Comparison of ENCODE assay signal across 8 mouse cellular contexts in genomic region chr19:45310944-45311603, GRCm38 (mm10). TPM values are rescaled to one million over a fixed set of nuclear protein-coding genes. Genes with fewer than 3 reads are reported as not detected.
A peak's percentile ranks its signal among the peaks of the same experiment; 100 is the strongest.
DNase-seq lines count a peak whose midpoint lies in the region; ATAC-seq and TF ChIP-seq lines count a peak whose summit lies in the region.

No protein-coding gene starts in this region.

- TF ChIP-seq CTCF in liver, embryonic 14.5 days (IDR thresholded peaks at IDR 0.05; ENCODE audit: low read depth) = no peak
- TF ChIP-seq CTCF in thymus, adult 2 months (IDR thresholded peaks at IDR 0.05; ENCODE audit: borderline replicate concordance, control insufficient read depth, extremely low read depth, insufficient read depth, low read length, poor library complexity) = no peak

- WGBS in embryonic facial prominence, embryonic 10.5 days = 13% methylated on average over 15 of the region's 15 CpGs
- 12% methylated on average over 15 of the region's 15 CpGs for WGBS in heart, embryonic 11.5 days (ENCODE audit: insufficient replicate concordance)
- 12% methylated on average over 15 of the region's 15 CpGs for WGBS in liver, embryonic 14.5 days (ENCODE audit: insufficient replicate concordance)
- 19% methylated on average over 15 of the region's 15 CpGs for WGBS in thymus, adult 2 months

- peak; percentile 80 for DNase-seq in right cerebral cortex, adult 18-20 months
- no peak for DNase-seq in right cerebral cortex, postnatal 36 days (ENCODE audit: low spot score in 2 of 2)
- DNase-seq in embryonic facial prominence, embryonic 10.5 days (ENCODE audit: low spot score) = peak; percentile 79
- DNase-seq in kidney, adult 9 months = peak; percentile 48
- peak in 1 of 3 experiments; percentile 20 for DNase-seq in liver, embryonic 14.5 days (ENCODE audit: low read depth in 3 of 3, low spot score in 3 of 3)
- DNase-seq in naive thymus-derived CD4-positive, alpha-beta T cell, adult 2 months (ENCODE audit: low read depth) = peak; percentile 18
- peak; percentile 48 for DNase-seq in thymus, adult 2 months

- H3K9me3 ChIP-seq in embryonic facial prominence, embryonic 10.5 days = no peaks in the 10 kb centered on the region
- no peaks in the 10 kb centered on the region for H3K9me3 ChIP-seq in heart, embryonic 11.5 days (replicated peaks; ENCODE audit: control insufficient read depth, low read length)
- no peaks in the 10 kb centered on the region for H3K9me3 ChIP-seq in liver, embryonic 14.5 days (ENCODE audit: control insufficient read depth, low read length)

- peak overlapping the region; percentile 2; the same call in 1 of the 2 replicates for H3K9ac ChIP-seq in heart, embryonic 11.5 days (ENCODE audit: low read depth, low read length)
- no peak overlapping the region for H3K9ac ChIP-seq in liver, embryonic 14.5 days (replicated peaks)

- no peak for TF ChIP-seq POLR2A in thymus, adult 2 months (IDR thresholded peaks at IDR 0.05; ENCODE audit: control insufficient read depth, extremely low read depth, insufficient read depth, low read length, poor library complexity)

- H3K27ac ChIP-seq in embryonic facial prominence, embryonic 10.5 days (replicated peaks) = peak overlapping the region; percentile 10; the same call in 1 of the 2 replicates
- H3K27ac ChIP-seq in heart, embryonic 11.5 days (ENCODE audit: low read depth, low read length) = no peak overlapping the region
- H3K27ac ChIP-seq in liver, embryonic 14.5 days = no peak overlapping the region
- no peak overlapping the region for H3K27ac ChIP-seq in thymus, adult 2 months (ENCODE audit: control insufficient read depth, insufficient read depth, low read length)

- no peak; the same call in 1 of the 2 replicates for ATAC-seq in heart, embryonic 11.5 days (replicated peaks; ENCODE audit: insufficient number of reproducible peaks, low FRiP score, low TSS enrichment)
- no peak for ATAC-seq in liver, embryonic 14.5 days (ENCODE audit: insufficient read depth)

- peak overlapping the region; percentile 71 for H3K4me2 ChIP-seq in heart, embryonic 11.5 days
- H3K4me2 ChIP-seq in liver, embryonic 14.5 days (ENCODE audit: low read depth) = peak overlapping the region; percentile 43

- no peak for TF ChIP-seq EP300 in liver, embryonic 14.5 days (IDR thresholded peaks at IDR 0.05; ENCODE audit: low read depth)

- peak overlapping the region; percentile 41 for H3K4me3 ChIP-seq in embryonic facial prominence, embryonic 10.5 days
- peak overlapping the region; percentile 41 for H3K4me3 ChIP-seq in heart, embryonic 11.5 days (ENCODE audit: low read depth, low read length)
- peak overlapping the region in 1 of 2 experiments; percentile 25; a peak in 1 of 4 replicates for H3K4me3 ChIP-seq in liver, embryonic 14.5 days (ENCODE audit: insufficient read depth in 1 of 2, low read depth in 2 of 2, low read length in 2 of 2)
- no peak overlapping the region for H3K4me3 ChIP-seq in thymus, adult 2 months (ENCODE audit: control insufficient read depth, insufficient read depth, low read length)

- peaks cover 38% of the 10 kb centered on the region for H3K4me1 ChIP-seq in embryonic facial prominence, embryonic 10.5 days
- H3K4me1 ChIP-seq in heart, embryonic 11.5 days (ENCODE audit: control insufficient read depth, insufficient read depth, low read length) = peaks cover 21% of the 10 kb centered on the region; the same call in 1 of the 2 replicates
- peaks cover 0 to 2% of the 10 kb centered on the region in 2 experiments; a peak in 2 of 4 replicates for H3K4me1 ChIP-seq in liver, embryonic 14.5 days (replicated peaks; ENCODE audit: control insufficient read depth in 2 of 2, insufficient read depth in 2 of 2, low read length in 1 of 2)
- 0 out of 2 replicates have a peak, but pooled peaks cover 3% of the 10 kb centered on the region for H3K4me1 ChIP-seq in thymus, adult 2 months (replicated peaks; ENCODE audit: control insufficient read depth, insufficient read depth, low read length)

- no peaks in the 10 kb centered on the region for H3K36me3 ChIP-seq in embryonic facial prominence, embryonic 10.5 days (replicated peaks)
- H3K36me3 ChIP-seq in heart, embryonic 11.5 days (ENCODE audit: control insufficient read depth, insufficient read depth, low read length) = no peaks in the 10 kb centered on the region
- H3K36me3 ChIP-seq in liver, embryonic 14.5 days (replicated peaks; ENCODE audit: control insufficient read depth, insufficient read depth, low read depth) = no peaks in the 10 kb centered on the region
- no peaks in the 10 kb centered on the region for H3K36me3 ChIP-seq in thymus, adult 2 months (ENCODE audit: control insufficient read depth, insufficient read depth, low read length)

- H3K27me3 ChIP-seq in embryonic facial prominence, embryonic 10.5 days (replicated peaks; ENCODE audit: low read depth, poor library complexity, severe bottlenecking) = peaks cover 77% of the 10 kb centered on the region
- H3K27me3 ChIP-seq in heart, embryonic 11.5 days (ENCODE audit: control insufficient read depth, insufficient read depth, low read length) = peaks cover 8% of the 10 kb centered on the region
- 0 out of 2 replicates have a peak, but pooled peaks cover 3% of the 10 kb centered on the region for H3K27me3 ChIP-seq in liver, embryonic 14.5 days (ENCODE audit: control insufficient read depth, insufficient read depth, low read length)
- no peaks in the 10 kb centered on the region; the same call in 1 of the 2 replicates for H3K27me3 ChIP-seq in thymus, adult 2 months (ENCODE audit: control insufficient read depth, insufficient read depth, low read length)

RNA-seq across cellular contexts. Expression of gene Btrc, which starts 52.5 kb away (rescaled TPM):
- polyA plus RNA-seq in embryonic facial prominence, embryonic 10.5 days (2016; fragmentation: Nextera tagmentation; extraction: Ambion mirVana) = 52.2 and 55.4 TPM in 2 replicates
- 46.0 and 49.3 TPM in 2 replicates for polyA plus RNA-seq in heart, embryonic 11.5 days (2014; fragmentation: Nextera tagmentation; extraction: Ambion mirVana)
- polyA plus RNA-seq in liver, embryonic 14.5 days (2012; rRNA removed) = 21.0 and 27.6 TPM in 2 replicates
- polyA plus RNA-seq in liver, embryonic 14.5 days (2014; fragmentation: Nextera tagmentation; extraction: Ambion mirVana) = 40.3 and 46.7 TPM in 2 replicates
- 14.1 and 17.1 TPM in 2 replicates for polyA plus RNA-seq in thymus, adult 2 months (2012; rRNA removed)

Comparison
In these comparisons a context has a peak if more than half of its experiments do, and no peak if none do; other contexts are left out.
1. DNase-seq: peak in right cerebral cortex, adult 18-20 months (single experiment), embryonic facial prominence, embryonic 10.5 days (single experiment), kidney, adult 9 months (single experiment), naive thymus-derived CD4-positive, alpha-beta T cell, adult 2 months (single experiment) and thymus, adult 2 months (single experiment); none in right cerebral cortex, postnatal 36 days (0 of 2).